ENCODE assay signal across 18 mouse cellular contexts in genomic region chr14:11584929-11585633, GRCm38 (mm10).
"Had no signal": no experiment of that assay in that cellular context is flagged by ENCODE, and none has a peak within 500 bp of the region (broad histone marks: within the 10 kb centered on the region; RNA-seq: fewer than 3 reads in every experiment).

No protein-coding gene starts in this region.

- H3K36me3 ChIP-seq: limb, embryonic 12.5 days; limb, embryonic 15.5 days; midbrain, embryonic 15.5 days; neural tube, embryonic 13.5 days had no signal

- H3K4me2 ChIP-seq: kidney, embryonic 15.5 days; limb, embryonic 12.5 days; limb, embryonic 15.5 days; liver, embryonic 11.5 days; lung, embryonic 14.5 days; midbrain, embryonic 12.5 days; midbrain, embryonic 15.5 days; neural tube, embryonic 13.5 days had no signal

- H3K27me3 ChIP-seq: kidney, embryonic 15.5 days; limb, embryonic 12.5 days; limb, embryonic 15.5 days; midbrain, embryonic 12.5 days; midbrain, embryonic 15.5 days; neural tube, embryonic 13.5 days had no signal

- H3K4me1 ChIP-seq: midbrain, embryonic 15.5 days had no signal

- H3K9me3 ChIP-seq: kidney, embryonic 15.5 days; limb, embryonic 15.5 days; midbrain, embryonic 15.5 days had no signal

- ATAC-seq: liver, postnatal 0 days; lung, postnatal 0 days; midbrain, embryonic 15.5 days had no signal

- H3K4me3 ChIP-seq: kidney, embryonic 15.5 days; limb, embryonic 12.5 days; limb, embryonic 15.5 days; midbrain, embryonic 12.5 days; midbrain, embryonic 15.5 days; neural tube, embryonic 13.5 days had no signal

- H3K27ac ChIP-seq: kidney, embryonic 15.5 days; limb, embryonic 12.5 days; limb, embryonic 15.5 days; liver, embryonic 14.5 days; midbrain, embryonic 12.5 days; midbrain, embryonic 15.5 days; neural tube, embryonic 13.5 days; stomach, postnatal 0 days had no signal

- DNase-seq: kidney, postnatal 14 days; kidney, postnatal 4 days; left cerebral cortex, postnatal 4 days; liver, postnatal 0 days; lung, embryonic 14.5 days; lung, postnatal 36 days; thymus, adult 18-20 months; thymus, postnatal 36 days had no signal

- H3K9ac ChIP-seq: kidney, embryonic 15.5 days; limb, embryonic 12.5 days; limb, embryonic 15.5 days; liver, embryonic 14.5 days; liver, postnatal 0 days; lung, embryonic 14.5 days; midbrain, embryonic 12.5 days; midbrain, embryonic 15.5 days; neural tube, embryonic 13.5 days had no signal
